Mouse (Mus musculus): ENCODE measurements at regions not wholly inside any gene's neighbourhood (a gene's known extent, or its start where the extent isn't known, plus 50 kb on each side); places are given as distances from the start of the nearest gene placed in this dataset.

GRCm38 (mm10) chr13:99092279-99092930 is 92.2 kb upstream of the Zfp366 start:
- ATAC-seq: peak; percentile 66
- no peak overlapping the region for H3K9ac ChIP-seq (ENCODE audit: low read depth, low read length)
- no peaks in the 10 kb centered on the region for H3K9me3 ChIP-seq (ENCODE audit: control insufficient read depth)
- H3K4me2 ChIP-seq (replicated peaks; ENCODE audit: low read depth): peak overlapping the region; percentile 45
- no peak for TF ChIP-seq CTCF (IDR thresholded peaks at IDR 0.05; ENCODE audit: low read depth)
- no peaks in the 10 kb centered on the region for H3K36me3 ChIP-seq (ENCODE audit: control insufficient read depth, insufficient read depth)
- peak overlapping the region; percentile 62 for H3K27ac ChIP-seq (ENCODE audit: low read depth, low read length)
- no peak overlapping the region for H3K4me3 ChIP-seq (ENCODE audit: low read depth, low read length)
- WGBS: 24% methylated on average over 14 of the region's 14 CpGs
- H3K27me3 ChIP-seq (replicated peaks; ENCODE audit: control insufficient read depth, insufficient read depth, low read length): no peaks in the 10 kb centered on the region
- peaks cover 10% of the 10 kb centered on the region; the same call in 1 of the 2 replicates for H3K4me1 ChIP-seq (replicated peaks; ENCODE audit: control insufficient read depth, insufficient read depth, low read length)

- Histone ChIP-seq H3K27ac (ENCODE audit: low read depth, low read length) (peak overlapping the region; percentile 62), H3K9me3 (ENCODE audit: control insufficient read depth) (no peaks in the 10 kb centered on the region), H3K4me3 (ENCODE audit: low read depth, low read length) (no peak overlapping the region), H3K4me1 (replicated peaks; ENCODE audit: control insufficient read depth, insufficient read depth, low read length) (peaks cover 10% of the 10 kb centered on the region; the same call in 1 of the 2 replicates), H3K4me2 (replicated peaks; ENCODE audit: low read depth) (peak overlapping the region; percentile 45), H3K9ac (ENCODE audit: low read depth, low read length) (no peak overlapping the region), H3K27me3 (replicated peaks; ENCODE audit: control insufficient read depth, insufficient read depth, low read length) (no peaks in the 10 kb centered on the region), H3K36me3 (ENCODE audit: control insufficient read depth, insufficient read depth) (no peaks in the 10 kb centered on the region)
- WGBS: 38% methylated on average over 7 of the region's 7 CpGs
- peak; percentile 26 for ATAC-seq
- no peak for TF ChIP-seq CTCF (IDR thresholded peaks at IDR 0.05; ENCODE audit: low read depth)
Observed at GRCm38 (mm10) chr13:99091562-99092278, 92.9 kb upstream of the Zfp366 start.

GRCm38 (mm10) chr13:99090361-99090760 is 94.3 kb upstream of the Zfp366 start:
- Histone ChIP-seq H3K9ac (ENCODE audit: low read depth, low read length) (no peak overlapping the region), H3K27me3 (replicated peaks; ENCODE audit: control insufficient read depth, insufficient read depth, low read length) (no peaks in the 10 kb centered on the region), H3K4me1 (replicated peaks; ENCODE audit: control insufficient read depth, insufficient read depth, low read length) (peaks cover 10% of the 10 kb centered on the region; the same call in 1 of the 2 replicates), H3K9me3 (ENCODE audit: control insufficient read depth) (no peaks in the 10 kb centered on the region), H3K4me3 (ENCODE audit: low read depth, low read length) (no peak overlapping the region), H3K4me2 (replicated peaks; ENCODE audit: low read depth) (no peak overlapping the region), H3K27ac (ENCODE audit: low read depth, low read length) (no peak overlapping the region), H3K36me3 (ENCODE audit: control insufficient read depth, insufficient read depth) (no peaks in the 10 kb centered on the region)
- WGBS: 83% methylated on average over 3 of the region's 3 CpGs
- no peak for ATAC-seq
- TF ChIP-seq CTCF (IDR thresholded peaks at IDR 0.05; ENCODE audit: low read depth): no peak

GRCm38 (mm10) chr13:99088285-99088684 is 96.3 kb upstream of the Zfp366 start:
- WGBS: 71% methylated on average over 4 of the region's 4 CpGs

GRCm38 (mm10) chr13:99079331-99079761 is 95.0 kb upstream of the 1700024P04Rik start:
- Histone ChIP-seq H3K36me3 (ENCODE audit: control insufficient read depth, insufficient read depth) (no peaks in the 10 kb centered on the region), H3K9me3 (ENCODE audit: control insufficient read depth) (no peaks in the 10 kb centered on the region), H3K4me1 (replicated peaks; ENCODE audit: control insufficient read depth, insufficient read depth, low read length) (no peaks in the 10 kb centered on the region), H3K27ac (ENCODE audit: low read depth, low read length) (no peak overlapping the region), H3K4me2 (replicated peaks; ENCODE audit: low read depth) (no peak overlapping the region), H3K27me3 (replicated peaks; ENCODE audit: control insufficient read depth, insufficient read depth, low read length) (no peaks in the 10 kb centered on the region), H3K4me3 (ENCODE audit: low read depth, low read length) (no peak overlapping the region), H3K9ac (ENCODE audit: low read depth, low read length) (no peak overlapping the region)
- ATAC-seq: no peak
- 91% methylated on average over 8 of the region's 8 CpGs for whole genome bisulfite sequencing
- TF ChIP-seq CTCF (IDR thresholded peaks at IDR 0.05; ENCODE audit: low read depth): no peak

More at GRCm38 (mm10) chr13:99088285-99088684, 96.3 kb upstream of the Zfp366 start:
- Histone ChIP-seq H3K4me1 (replicated peaks; ENCODE audit: control insufficient read depth, insufficient read depth, low read length) (peaks cover 10% of the 10 kb centered on the region; the same call in 1 of the 2 replicates), H3K36me3 (ENCODE audit: control insufficient read depth, insufficient read depth) (no peaks in the 10 kb centered on the region), H3K27me3 (replicated peaks; ENCODE audit: control insufficient read depth, insufficient read depth, low read length) (no peaks in the 10 kb centered on the region), H3K27ac (ENCODE audit: low read depth, low read length) (no peak overlapping the region), H3K9me3 (ENCODE audit: control insufficient read depth) (no peaks in the 10 kb centered on the region), H3K4me3 (ENCODE audit: low read depth, low read length) (no peak overlapping the region), H3K9ac (ENCODE audit: low read depth, low read length) (no peak overlapping the region), H3K4me2 (replicated peaks; ENCODE audit: low read depth) (no peak overlapping the region)
- no peak for TF ChIP-seq CTCF (IDR thresholded peaks at IDR 0.05; ENCODE audit: low read depth)
- ATAC-seq: no peak

GRCm38 (mm10) chr13:99078643-99079042 is 94.3 kb upstream of the 1700024P04Rik start:
- Histone ChIP-seq H3K27ac (ENCODE audit: low read depth, low read length) (no peak overlapping the region), H3K4me2 (replicated peaks; ENCODE audit: low read depth) (no peak overlapping the region), H3K4me3 (ENCODE audit: low read depth, low read length) (no peak overlapping the region), H3K4me1 (replicated peaks; ENCODE audit: control insufficient read depth, insufficient read depth, low read length) (no peaks in the 10 kb centered on the region), H3K36me3 (ENCODE audit: control insufficient read depth, insufficient read depth) (no peaks in the 10 kb centered on the region), H3K9me3 (ENCODE audit: control insufficient read depth) (no peaks in the 10 kb centered on the region), H3K27me3 (replicated peaks; ENCODE audit: control insufficient read depth, insufficient read depth, low read length) (no peaks in the 10 kb centered on the region), H3K9ac (ENCODE audit: low read depth, low read length) (no peak overlapping the region)
- ATAC-seq: no peak
- no peak for TF ChIP-seq CTCF (IDR thresholded peaks at IDR 0.05; ENCODE audit: low read depth)
- WGBS: 59% methylated on average over 10 of the region's 10 CpGs

All from intestine, postnatal 0 days (tissue).